Mouse (Mus musculus): ENCODE measurements at regions not wholly inside any gene's neighbourhood (a gene's known extent, or its start where the extent isn't known, plus 50 kb on each side); places are given as distances from the start of the nearest gene placed in this dataset.

DNA sequence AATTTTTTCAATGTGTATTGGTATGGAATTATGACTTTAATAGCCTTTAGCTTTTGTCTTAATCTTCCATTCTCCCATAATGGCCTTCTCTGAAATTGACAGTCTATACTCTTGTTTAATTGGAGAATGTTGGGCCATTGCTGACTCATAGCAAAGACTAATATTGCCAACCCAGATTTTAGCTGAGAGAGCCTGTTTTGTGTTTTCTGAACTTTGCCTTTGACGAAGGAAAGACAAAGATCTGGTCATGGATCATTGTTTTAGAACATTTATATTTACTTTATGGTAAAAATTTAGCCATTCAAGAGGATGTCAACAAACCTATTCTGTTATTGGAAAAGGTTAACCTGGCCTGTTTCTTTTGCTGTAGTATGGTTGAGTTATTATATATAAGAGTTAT lies 512.1 kb downstream of the Cypt12 start:
- no peak for ATAC-seq (replicated peaks; ENCODE audit: low FRiP score)
- H3K27me3 ChIP-seq (replicated peaks; ENCODE audit: control insufficient read depth, insufficient read depth, low read length), result no peaks in the 10 kb centered on the region
- H3K36me3 ChIP-seq (ENCODE audit: control insufficient read depth, insufficient read depth, low read length), result no peaks in the 10 kb centered on the region
- no peaks in the 10 kb centered on the region for H3K9me3 ChIP-seq (ENCODE audit: control insufficient read depth, low read length)
- no peak overlapping the region for H3K4me3 ChIP-seq (ENCODE audit: low read depth, low read length)
- WGBS, result 72% methylated on average over 1 of the region's 1 CpGs
- no peak overlapping the region for H3K9ac ChIP-seq (ENCODE audit: low read depth, low read length)
- H3K27ac ChIP-seq (ENCODE audit: low read depth, low read length), result no peak overlapping the region
- no peak for DNase-seq (ENCODE audit: low spot score)
- H3K4me1 ChIP-seq (replicated peaks; ENCODE audit: control insufficient read depth, insufficient read depth, low read length), result no peaks in the 10 kb centered on the region
- no peak overlapping the region for H3K4me2 ChIP-seq

DNA sequence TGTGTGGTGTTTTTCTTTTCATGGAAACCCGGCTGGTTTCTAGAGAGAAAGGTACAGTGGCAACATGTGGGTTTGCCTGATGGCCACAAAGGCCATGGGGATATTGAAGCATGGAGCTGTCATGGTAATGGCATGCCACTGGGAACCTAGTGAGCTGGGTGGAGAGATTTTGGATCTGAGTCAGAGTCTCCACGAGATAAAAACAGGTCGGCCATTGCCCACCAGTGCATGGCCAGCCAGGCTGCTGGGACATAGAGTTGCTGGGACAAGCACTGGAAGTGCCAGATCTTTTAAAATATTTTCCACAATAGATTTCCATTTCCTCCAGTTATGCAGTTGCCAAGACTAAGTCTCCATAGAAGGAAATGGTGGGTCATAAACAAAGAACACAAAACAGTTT lies 523.6 kb downstream of the Cypt12 start:
- Histone ChIP-seq H3K4me3 (ENCODE audit: low read depth, low read length) (no peak overlapping the region), H3K4me1 (replicated peaks; ENCODE audit: control insufficient read depth, insufficient read depth, low read length) (no peaks in the 10 kb centered on the region), H3K9me3 (ENCODE audit: control insufficient read depth, low read length) (no peaks in the 10 kb centered on the region), H3K27me3 (replicated peaks; ENCODE audit: control insufficient read depth, insufficient read depth, low read length) (no peaks in the 10 kb centered on the region), H3K9ac (ENCODE audit: low read depth, low read length) (no peak overlapping the region), H3K4me2 (no peak overlapping the region), H3K36me3 (ENCODE audit: control insufficient read depth, insufficient read depth, low read length) (no peaks in the 10 kb centered on the region), H3K27ac (ENCODE audit: low read depth, low read length) (no peak overlapping the region)
- DNase-seq (ENCODE audit: low spot score), result no peak
- ATAC-seq (replicated peaks; ENCODE audit: low FRiP score), result no peak
- WGBS, result 71% methylated on average over 3 of the region's 3 CpGs

DNA sequence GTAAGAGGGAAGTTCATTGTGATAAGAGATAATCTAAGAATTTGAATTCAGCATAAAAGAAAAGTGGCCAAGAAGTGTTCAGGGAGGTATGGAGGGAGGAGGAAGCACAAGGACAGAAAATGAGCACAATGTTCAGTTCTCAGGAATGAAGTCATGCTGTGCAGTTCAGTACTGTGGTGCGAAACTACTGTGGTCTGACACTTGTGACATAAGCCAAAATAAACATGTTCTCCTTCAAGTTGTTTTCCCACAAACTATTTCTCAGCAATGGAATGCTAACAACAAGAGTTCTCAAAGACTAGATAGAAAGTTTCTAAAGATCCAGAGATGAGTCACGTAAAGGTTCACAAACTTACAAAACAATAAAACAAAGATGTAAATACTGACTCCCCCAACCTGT lies 531.3 kb downstream of the Cypt12 start:
- no peak overlapping the region for H3K4me3 ChIP-seq (ENCODE audit: low read depth, low read length)
- H3K4me1 ChIP-seq (replicated peaks; ENCODE audit: control insufficient read depth, insufficient read depth, low read length), result no peaks in the 10 kb centered on the region
- DNase-seq (ENCODE audit: low spot score) (no peak), ATAC-seq (replicated peaks; ENCODE audit: low FRiP score) (no peak)
- no peaks in the 10 kb centered on the region for H3K36me3 ChIP-seq (ENCODE audit: control insufficient read depth, insufficient read depth, low read length)
- WGBS, result 78% methylated on average over 2 of the region's 2 CpGs
- H3K4me2 ChIP-seq, result no peak overlapping the region
- no peaks in the 10 kb centered on the region for H3K9me3 ChIP-seq (ENCODE audit: control insufficient read depth, low read length)
- H3K9ac ChIP-seq (ENCODE audit: low read depth, low read length), result no peak overlapping the region
- no peaks in the 10 kb centered on the region for H3K27me3 ChIP-seq (replicated peaks; ENCODE audit: control insufficient read depth, insufficient read depth, low read length)
- H3K27ac ChIP-seq (ENCODE audit: low read depth, low read length), result no peak overlapping the region

DNA sequence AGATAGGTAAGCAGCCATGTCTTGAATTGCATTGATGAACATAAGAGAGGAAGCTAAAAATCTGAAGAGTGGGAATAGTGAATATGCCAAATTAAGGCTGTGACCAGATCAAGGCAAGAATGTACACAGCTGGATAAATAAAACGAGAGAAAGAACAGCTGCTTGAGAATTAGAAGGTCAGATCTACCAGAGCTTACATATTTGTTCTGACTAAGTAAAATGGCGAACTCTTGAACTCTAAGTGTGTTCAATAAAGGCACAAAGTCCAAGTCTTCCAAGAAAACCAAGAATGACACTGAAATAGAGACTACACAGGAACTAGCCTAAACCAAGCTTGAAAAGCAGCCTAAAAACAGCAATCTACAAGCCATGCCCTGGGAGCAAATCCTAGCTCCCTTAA lies 533.8 kb downstream of the Cypt12 start:
- no peak overlapping the region for H3K9ac ChIP-seq (ENCODE audit: low read depth, low read length)
- no peaks in the 10 kb centered on the region for H3K4me1 ChIP-seq (replicated peaks; ENCODE audit: control insufficient read depth, insufficient read depth, low read length)
- H3K27me3 ChIP-seq (replicated peaks; ENCODE audit: control insufficient read depth, insufficient read depth, low read length), result no peaks in the 10 kb centered on the region
- 0 out of 2 replicates have a peak, but pooled peaks cover 2% of the 10 kb centered on the region for H3K9me3 ChIP-seq (ENCODE audit: control insufficient read depth, low read length)
- H3K4me2 ChIP-seq, result no peak overlapping the region
- ATAC-seq (replicated peaks; ENCODE audit: low FRiP score), result no peak
- no peaks in the 10 kb centered on the region for H3K36me3 ChIP-seq (ENCODE audit: control insufficient read depth, insufficient read depth, low read length)
- H3K4me3 ChIP-seq (ENCODE audit: low read depth, low read length), result no peak overlapping the region
- no peak for DNase-seq (ENCODE audit: low spot score)
- H3K27ac ChIP-seq (ENCODE audit: low read depth, low read length), result no peak overlapping the region
- 71% methylated on average over 2 of the region's 2 CpGs for WGBS

DNA sequence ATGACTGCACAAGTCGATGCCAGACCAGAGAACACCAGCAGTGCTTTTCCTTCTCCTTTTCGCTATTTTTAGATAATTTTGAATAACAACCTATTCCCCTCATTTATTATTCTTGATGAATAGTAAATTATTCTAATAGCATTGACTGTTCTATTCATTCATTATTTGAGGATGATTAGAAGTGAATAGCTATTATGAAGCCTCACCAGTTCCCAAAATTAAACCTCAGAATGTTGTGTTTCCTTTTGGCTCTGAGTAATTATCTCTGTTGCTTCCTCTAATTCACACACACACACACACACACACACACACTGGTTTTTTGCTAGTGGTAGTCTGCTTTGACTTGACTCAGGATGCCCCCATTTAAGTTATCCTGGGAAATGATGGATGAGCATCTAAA lies 540.7 kb downstream of the Cypt12 start:
- Histone ChIP-seq H3K4me2 (no peak overlapping the region), H3K27me3 (replicated peaks; ENCODE audit: control insufficient read depth, insufficient read depth, low read length) (no peaks in the 10 kb centered on the region), H3K27ac (ENCODE audit: low read depth, low read length) (no peak overlapping the region), H3K4me1 (replicated peaks; ENCODE audit: control insufficient read depth, insufficient read depth, low read length) (no peaks in the 10 kb centered on the region), H3K36me3 (ENCODE audit: control insufficient read depth, insufficient read depth, low read length) (no peaks in the 10 kb centered on the region), H3K4me3 (ENCODE audit: low read depth, low read length) (no peak overlapping the region), H3K9ac (ENCODE audit: low read depth, low read length) (no peak overlapping the region), H3K9me3 (ENCODE audit: control insufficient read depth, low read length) (0 out of 2 replicates have a peak, but pooled peaks cover 2% of the 10 kb centered on the region)
- DNase-seq (ENCODE audit: low spot score) (no peak), ATAC-seq (replicated peaks; ENCODE audit: low FRiP score) (no peak)
- 55% methylated on average over 2 of the region's 2 CpGs for WGBS

DNA sequence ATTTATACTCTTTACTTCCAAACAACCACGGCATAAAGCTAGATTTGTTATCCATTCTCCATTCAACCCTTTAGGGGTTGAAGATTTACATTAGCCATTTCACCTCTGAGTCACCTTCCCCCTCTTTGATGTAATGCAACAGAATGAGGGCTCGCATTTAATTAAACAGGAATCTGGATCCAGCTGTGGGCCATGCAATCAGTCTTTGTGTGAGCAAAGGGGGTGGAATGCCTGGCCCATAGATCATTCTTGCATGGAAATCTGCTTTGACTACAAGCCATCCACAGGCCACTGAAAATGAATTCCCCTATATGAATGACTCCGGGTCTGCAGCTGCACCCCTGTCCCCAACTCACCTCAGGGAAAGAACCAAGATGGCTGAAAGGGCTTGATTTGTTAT lies 574.4 kb downstream of the Cypt12 start:
- Histone ChIP-seq H3K9me3 (ENCODE audit: control insufficient read depth, low read length) (no peaks in the 10 kb centered on the region), H3K27ac (ENCODE audit: low read depth, low read length) (no peak overlapping the region), H3K9ac (ENCODE audit: low read depth, low read length) (no peak overlapping the region), H3K36me3 (ENCODE audit: control insufficient read depth, insufficient read depth, low read length) (no peaks in the 10 kb centered on the region), H3K4me3 (ENCODE audit: low read depth, low read length) (no peak overlapping the region), H3K4me1 (replicated peaks; ENCODE audit: control insufficient read depth, insufficient read depth, low read length) (no peaks in the 10 kb centered on the region), H3K27me3 (replicated peaks; ENCODE audit: control insufficient read depth, insufficient read depth, low read length) (no peaks in the 10 kb centered on the region), H3K4me2 (no peak overlapping the region)
- WGBS, result 74% methylated on average over 3 of the region's 3 CpGs
- DNase-seq (ENCODE audit: low spot score) (no peak), ATAC-seq (replicated peaks; ENCODE audit: low FRiP score) (no peak)

DNA sequence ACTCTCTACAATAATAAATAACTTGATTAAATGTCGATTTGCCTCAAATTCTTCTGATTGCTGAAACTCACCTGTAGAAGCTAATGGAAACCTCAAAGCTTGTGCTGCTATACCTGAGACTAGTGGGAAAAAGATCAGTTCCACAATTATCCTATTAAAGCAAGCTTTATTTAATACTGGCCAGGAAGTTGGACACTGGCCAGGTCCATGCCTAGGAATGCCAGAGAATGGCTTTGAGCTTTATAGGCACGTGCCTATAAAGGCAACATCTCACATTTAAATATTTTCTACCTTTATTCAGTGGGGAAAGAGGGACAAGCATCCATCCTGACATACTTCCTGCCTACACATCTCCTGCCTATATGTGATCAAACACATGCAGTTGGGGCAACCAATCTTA lies 575.8 kb downstream of the Cypt12 start:
- Histone ChIP-seq H3K4me3 (ENCODE audit: low read depth, low read length) (no peak overlapping the region), H3K9me3 (ENCODE audit: control insufficient read depth, low read length) (no peaks in the 10 kb centered on the region), H3K4me1 (replicated peaks; ENCODE audit: control insufficient read depth, insufficient read depth, low read length) (no peaks in the 10 kb centered on the region), H3K36me3 (ENCODE audit: control insufficient read depth, insufficient read depth, low read length) (no peaks in the 10 kb centered on the region), H3K4me2 (no peak overlapping the region), H3K27me3 (replicated peaks; ENCODE audit: control insufficient read depth, insufficient read depth, low read length) (no peaks in the 10 kb centered on the region), H3K9ac (ENCODE audit: low read depth, low read length) (no peak overlapping the region), H3K27ac (ENCODE audit: low read depth, low read length) (no peak overlapping the region)
- no peak for ATAC-seq (replicated peaks; ENCODE audit: low FRiP score)
- WGBS, result 79% methylated on average over 2 of the region's 2 CpGs
- no peak for DNase-seq (ENCODE audit: low spot score)

DNA sequence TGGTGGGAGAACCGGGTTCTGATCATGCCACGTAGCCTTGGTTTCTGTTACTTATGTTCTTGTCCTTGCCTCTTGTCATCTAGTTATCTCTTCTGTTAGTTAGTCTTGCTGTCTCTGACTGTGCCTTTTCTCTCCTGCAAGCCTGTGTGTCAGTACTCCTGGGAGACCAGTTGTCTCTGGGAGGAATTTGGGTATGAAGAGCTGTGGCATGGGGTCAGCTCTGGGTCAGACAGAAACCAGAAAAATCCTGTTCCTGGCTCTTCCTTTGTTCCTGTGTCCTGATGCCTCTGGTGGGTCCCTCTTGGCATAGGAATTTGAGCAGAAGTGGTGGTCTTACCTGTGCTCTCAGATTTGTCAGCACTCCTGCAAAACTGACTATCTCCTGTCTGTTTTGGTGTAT lies 609.0 kb downstream of the Cypt12 start:
- WGBS, result 85% methylated on average over 2 of the region's 2 CpGs
- DNase-seq (ENCODE audit: low spot score) (no peak), ATAC-seq (replicated peaks; ENCODE audit: low FRiP score) (no peak)
- H3K9me3 ChIP-seq (ENCODE audit: control insufficient read depth, low read length), result no peaks in the 10 kb centered on the region
- no peaks in the 10 kb centered on the region for H3K36me3 ChIP-seq (ENCODE audit: control insufficient read depth, insufficient read depth, low read length)
- H3K4me3 ChIP-seq (ENCODE audit: low read depth, low read length), result no peak overlapping the region
- H3K27me3 ChIP-seq (replicated peaks; ENCODE audit: control insufficient read depth, insufficient read depth, low read length), result no peaks in the 10 kb centered on the region
- no peak overlapping the region for H3K4me2 ChIP-seq
- no peak overlapping the region for H3K9ac ChIP-seq (ENCODE audit: low read depth, low read length)
- H3K4me1 ChIP-seq (replicated peaks; ENCODE audit: control insufficient read depth, insufficient read depth, low read length), result no peaks in the 10 kb centered on the region
- H3K27ac ChIP-seq (ENCODE audit: low read depth, low read length), result no peak overlapping the region

DNA sequence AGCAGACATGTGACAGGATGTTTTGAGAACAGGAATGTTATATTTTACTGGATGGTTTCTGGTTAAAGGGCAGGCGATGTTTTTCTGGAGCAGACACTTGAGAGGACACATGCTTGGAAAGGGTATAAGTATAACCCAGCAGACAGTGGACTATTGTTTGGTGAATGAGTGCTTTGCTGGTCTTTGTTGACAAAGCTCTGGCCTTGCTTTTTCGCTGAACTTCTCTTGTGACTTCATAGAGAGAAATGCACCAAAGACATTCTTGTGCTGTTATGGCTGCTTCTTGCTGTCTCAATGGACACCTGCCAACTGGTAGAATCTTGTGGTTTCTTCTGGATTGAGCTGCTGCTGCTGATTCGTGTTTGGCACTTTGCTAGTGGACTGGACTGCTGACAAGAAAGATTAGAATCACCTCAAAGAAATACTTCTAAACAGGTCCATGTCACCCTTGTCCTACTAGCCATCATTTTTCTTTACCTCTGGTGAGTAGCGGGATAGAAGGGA lies 612.1 kb downstream of the Cypt12 start:
- H3K9me3 ChIP-seq (ENCODE audit: control insufficient read depth, low read length), result no peaks in the 10 kb centered on the region
- 76% methylated on average over 4 of the region's 4 CpGs for WGBS
- H3K4me1 ChIP-seq (replicated peaks; ENCODE audit: control insufficient read depth, insufficient read depth, low read length), result no peaks in the 10 kb centered on the region
- H3K36me3 ChIP-seq (ENCODE audit: control insufficient read depth, insufficient read depth, low read length), result no peaks in the 10 kb centered on the region
- H3K9ac ChIP-seq (ENCODE audit: low read depth, low read length), result no peak overlapping the region
- H3K27me3 ChIP-seq (replicated peaks; ENCODE audit: control insufficient read depth, insufficient read depth, low read length), result no peaks in the 10 kb centered on the region
- H3K4me2 ChIP-seq, result no peak overlapping the region
- no peak overlapping the region for H3K4me3 ChIP-seq (ENCODE audit: low read depth, low read length)
- no peak overlapping the region for H3K27ac ChIP-seq (ENCODE audit: low read depth, low read length)
- ATAC-seq (replicated peaks; ENCODE audit: low FRiP score) (no peak), DNase-seq (ENCODE audit: low spot score) (no peak)
